Mouse (Mus musculus) erythroblast, embryonic 14.5 days (primary cell): ENCODE measurements around the gene Vkorc1.

Experiments
- GATA1 ChIP-seq: IDR thresholded peaks from 2 replicates; pipeline ENCODE4 v1.6.1; 2012; ENCODE audit warnings: low read length, inconsistent platforms, mixed read lengths
- TAL1 ChIP-seq: IDR thresholded peaks from 3 replicates; pipeline ENCODE4 v1.6.1; 2012; ENCODE audit warnings: low read length, inconsistent platforms, mixed read lengths

DNA sequence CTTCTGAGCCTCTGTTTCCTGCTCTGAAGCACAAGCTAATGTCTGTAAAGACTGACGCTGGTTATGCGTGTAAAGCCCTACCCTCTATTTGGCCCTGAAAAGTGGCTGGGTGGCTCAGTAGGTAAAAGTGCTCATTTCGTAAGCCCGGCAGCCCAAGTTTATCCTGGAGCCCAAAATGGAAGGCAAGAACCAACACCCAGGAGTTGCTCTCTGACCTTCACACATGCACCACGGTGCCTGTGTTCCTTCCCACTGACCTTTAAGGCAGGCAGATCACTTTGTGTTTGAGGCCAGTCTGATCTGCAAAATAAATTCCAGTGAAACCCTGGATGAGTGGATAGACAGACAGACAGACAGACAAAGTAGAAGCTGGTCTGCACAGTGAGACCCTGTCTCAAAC is 28.3 kb upstream of the Vkorc1 start:
- TF ChIP-seq GATA1 (no peak), TAL1 (no peak)
